Mouse (Mus musculus) testis, postnatal 14 days (tissue): ENCODE data around the gene Eif3l.
"Not testable (repeated sequence)": the region's sequence is repeated elsewhere in the genome, so short reads cannot be mapped to it uniquely, and the experiment has no call there.

ENCODE experiments used
- DNase-seq: peaks from one replicate; pipeline ENCODE4 v3.0.0; 2021; ENCODE audit warnings: low spot score

The Eif3l gene

DNA sequence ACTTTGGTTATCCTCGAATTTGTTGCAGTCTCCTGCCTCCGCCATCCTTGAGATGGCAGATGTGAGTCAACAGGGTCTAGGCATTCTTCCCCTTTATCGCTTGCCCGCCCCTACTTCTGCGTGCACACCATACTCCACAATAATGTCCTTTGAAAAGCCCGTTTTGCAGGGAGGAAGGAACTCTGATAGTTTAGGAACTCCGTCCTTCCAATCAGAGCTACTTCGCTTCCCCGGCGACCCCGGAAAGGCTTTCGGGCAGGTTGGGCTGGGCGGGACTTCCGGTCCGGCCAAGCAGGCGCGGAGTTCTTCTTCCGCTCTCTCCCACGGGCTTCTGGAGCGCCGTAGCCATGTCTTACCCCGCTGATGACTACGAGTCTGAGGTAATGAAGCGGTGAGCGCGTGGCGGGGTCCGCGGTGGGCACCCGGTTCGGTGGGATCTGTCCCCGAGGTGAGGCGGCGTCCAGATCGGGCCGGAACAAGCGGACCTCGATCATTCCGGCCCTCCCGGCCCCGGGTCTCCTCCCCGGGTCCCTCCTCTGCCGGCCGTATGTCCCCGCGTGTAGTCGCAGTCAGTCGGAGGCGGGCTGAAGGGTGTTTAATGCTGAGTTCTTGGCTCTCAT lies at the start of gene Eif3l:
Gene Eif3l (plus strand): TSS at position 267 of the 620 bp plus-strand sequence.
- peak; percentile 89 for DNase-seq

DNA sequence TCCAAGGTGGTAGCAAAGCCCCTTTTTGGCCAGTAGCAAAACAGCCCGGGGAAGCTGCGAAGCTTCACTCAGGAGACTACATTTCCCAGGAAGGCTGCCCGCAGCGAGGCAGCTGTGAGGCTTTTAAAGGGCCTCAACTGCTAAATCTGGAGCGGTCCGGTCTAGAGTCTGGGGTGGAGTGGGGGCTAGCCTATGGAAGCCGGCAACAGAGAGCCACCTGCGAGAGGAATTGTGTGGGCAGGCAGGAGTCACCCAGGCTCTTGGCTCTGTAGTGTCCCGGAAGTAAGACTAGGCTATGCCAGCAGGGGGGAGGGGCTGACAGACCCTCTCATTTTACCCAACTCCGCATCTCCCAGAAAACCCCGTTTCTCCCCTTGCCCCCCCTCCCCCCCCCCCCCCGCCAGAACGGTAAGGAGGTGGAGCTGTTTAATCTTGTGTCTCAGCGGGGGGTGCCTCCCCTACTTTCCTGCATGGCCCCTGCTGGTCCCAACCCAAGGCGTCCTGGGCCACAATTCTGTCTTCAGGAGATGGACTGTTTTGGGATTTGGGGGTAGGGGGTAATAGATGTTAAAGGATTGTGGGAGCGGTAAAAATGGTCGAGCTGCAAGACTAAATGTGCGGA lies 49.2 kb upstream of the Eif3l start:
- DNase-seq = peak; percentile 57

DNA sequence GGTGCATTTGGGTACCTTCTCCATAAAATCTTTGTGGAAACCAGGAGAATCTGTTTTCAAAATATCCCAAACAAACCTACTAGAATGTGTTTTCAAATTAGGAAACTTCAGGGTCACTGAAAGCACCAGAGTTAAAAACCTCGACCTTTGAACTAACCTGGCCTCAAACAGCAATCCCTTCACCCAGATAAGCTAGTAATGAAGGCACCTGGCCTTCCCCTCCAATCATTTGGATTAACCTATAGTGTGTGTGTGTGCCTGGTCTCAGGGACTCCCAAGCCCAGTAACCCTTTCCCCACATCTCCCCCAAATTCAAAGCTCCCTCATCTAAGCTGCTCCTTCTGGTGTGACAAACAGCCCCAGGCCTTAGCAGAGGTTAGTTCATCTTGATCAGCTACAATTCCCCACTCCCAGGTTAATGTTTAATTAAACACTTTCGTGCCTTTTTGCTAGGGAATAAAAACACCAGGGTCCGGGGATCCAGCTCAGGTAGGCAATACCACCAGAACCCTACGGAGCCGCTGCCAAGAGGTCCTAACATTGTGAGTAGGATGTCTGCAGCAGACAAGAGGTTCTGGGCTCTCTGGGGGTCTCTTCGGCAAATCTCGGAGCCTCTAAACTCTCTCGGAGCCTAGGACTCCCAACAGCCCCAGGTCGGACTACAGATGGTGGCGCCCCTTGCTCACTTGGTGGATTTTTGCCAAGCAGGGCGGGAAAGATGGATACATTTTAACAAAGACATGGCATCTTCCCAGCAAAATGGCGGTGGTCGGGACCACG lies 48.3 kb upstream of the Eif3l start:
- peak; percentile 88 for DNase-seq

DNA sequence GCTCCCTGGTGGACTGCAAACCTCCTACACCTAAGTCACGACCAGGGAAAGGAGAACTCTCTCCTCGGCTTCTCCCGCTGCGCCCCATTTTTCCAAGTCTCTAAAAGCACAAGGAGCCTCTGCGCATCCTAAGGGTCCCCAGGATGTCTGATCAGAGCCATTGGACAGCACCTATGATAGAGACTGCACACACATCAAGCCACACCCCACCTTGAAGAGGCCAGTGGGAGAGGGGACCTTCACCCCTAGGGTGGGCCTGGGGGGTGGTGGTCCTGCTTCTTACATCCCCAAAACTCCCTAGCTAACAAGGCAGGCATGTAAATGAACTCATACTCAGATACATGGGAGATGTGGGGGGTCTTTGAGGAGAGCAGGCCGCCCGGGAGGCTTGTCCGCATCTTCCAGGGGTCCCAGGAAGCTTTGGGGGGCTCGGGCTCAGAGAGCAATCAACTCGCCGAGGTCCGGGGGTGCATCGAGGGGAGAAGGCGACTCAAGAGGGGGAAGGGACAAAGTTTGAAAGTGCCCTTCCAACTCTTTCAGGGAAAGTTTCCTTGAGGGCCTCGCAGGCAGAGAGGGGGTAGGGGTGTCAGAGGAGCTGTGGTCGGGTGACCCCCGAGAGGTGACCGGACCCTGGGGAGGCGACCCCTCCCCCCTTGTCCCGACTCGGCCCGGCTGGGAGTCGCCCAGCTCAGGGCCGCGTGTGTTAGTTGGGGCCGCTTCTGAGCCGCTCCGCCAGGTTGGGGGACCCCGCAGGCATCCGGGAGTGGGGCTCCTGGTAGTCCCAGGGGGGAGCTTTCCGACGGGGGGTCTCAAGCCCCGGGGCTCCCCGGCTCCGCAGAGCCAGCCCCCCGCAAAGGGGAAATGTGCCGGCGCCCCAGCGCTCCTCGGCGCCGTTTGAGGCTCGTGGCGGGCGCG lies 47.4 kb upstream of the Eif3l start:
- DNase-seq = peak; percentile 81

DNA sequence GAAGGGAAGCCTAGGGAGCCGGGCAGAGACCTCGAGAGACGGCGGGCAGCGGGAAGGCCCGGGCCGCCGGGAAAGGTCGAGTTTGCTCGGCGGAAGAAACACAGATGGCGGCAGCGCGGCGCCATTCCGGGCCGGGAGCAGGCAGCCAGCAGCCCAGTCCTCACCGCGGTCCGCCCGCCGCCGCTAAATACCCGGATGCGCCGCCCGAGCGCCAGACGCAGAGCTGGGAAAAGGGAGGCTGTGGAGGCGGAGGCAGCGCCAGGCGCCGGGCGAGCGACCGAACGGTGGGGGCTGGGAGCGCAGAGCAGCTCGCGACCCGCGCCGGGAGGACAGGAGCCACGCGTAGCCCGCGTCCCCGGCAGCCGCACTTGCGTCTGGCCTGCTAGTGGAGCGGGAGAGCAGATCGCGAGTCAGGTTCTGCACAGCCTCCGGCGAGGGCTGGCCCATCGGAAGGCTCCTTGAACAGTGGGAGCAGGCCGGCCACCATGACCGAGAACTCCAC lies 46.7 kb upstream of the Eif3l start, which contains the start of gene H1f0:
Gene H1f0 (plus strand): TSS at position 214 of the 502 bp plus-strand sequence.
- DNase-seq = peak; percentile 97

DNA sequence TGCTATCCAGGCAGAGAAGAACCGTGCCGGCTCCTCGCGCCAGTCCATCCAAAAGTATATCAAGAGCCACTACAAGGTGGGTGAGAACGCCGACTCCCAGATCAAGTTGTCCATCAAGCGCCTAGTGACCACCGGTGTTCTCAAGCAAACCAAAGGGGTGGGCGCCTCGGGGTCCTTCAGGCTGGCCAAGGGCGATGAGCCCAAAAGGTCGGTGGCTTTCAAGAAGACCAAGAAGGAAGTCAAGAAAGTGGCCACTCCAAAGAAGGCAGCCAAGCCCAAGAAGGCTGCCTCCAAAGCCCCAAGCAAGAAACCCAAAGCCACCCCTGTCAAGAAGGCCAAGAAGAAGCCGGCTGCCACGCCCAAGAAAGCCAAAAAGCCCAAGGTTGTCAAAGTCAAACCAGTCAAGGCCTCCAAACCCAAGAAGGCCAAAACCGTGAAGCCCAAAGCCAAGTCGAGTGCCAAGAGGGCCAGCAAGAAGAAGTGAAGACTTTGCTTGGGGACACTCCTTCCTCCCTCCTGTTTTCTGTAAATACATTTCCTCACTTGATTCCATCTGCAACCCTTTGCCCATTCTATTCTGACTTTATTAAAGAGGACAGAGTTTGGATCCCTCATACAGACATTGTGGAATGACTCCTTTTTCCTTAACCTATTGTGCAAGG lies 46.0 kb upstream of the Eif3l start:
- no peak for DNase-seq

DNA sequence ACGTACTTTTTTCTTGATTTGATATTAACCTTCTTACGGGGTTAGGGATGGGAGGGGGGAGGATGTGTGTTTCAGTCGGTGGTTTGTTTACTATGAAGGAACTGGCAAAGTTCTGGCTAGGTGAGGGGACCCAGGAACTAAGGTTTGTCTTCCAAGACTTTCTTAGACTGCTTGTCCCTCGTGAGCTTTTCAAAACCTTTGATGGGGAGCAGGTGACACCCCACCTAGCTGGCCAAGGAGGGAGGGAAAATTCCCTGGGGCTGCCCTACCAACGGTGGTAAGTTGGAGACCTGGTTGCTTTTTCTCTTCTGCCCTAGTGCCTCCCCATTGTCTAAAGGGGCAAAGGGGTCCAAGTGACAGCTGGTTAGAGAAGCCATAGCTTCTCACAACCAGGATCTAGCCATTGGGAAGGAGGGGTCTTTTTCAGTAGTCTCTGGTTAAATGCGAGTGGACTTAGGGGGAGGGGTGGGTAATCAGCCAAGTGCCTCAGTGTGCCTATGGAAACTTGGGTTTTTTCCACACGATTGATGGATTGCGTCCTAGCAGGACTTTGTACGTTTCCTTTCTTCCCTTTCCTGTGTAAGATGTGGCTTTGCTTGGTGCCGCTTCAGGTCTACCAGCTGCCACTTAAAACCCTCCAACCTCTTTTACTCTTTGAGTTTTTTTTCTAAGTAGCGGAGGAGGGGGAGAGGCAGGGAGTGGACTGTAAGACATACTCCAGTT lies 45.3 kb upstream of the Eif3l start:
- no peak for DNase-seq

DNA sequence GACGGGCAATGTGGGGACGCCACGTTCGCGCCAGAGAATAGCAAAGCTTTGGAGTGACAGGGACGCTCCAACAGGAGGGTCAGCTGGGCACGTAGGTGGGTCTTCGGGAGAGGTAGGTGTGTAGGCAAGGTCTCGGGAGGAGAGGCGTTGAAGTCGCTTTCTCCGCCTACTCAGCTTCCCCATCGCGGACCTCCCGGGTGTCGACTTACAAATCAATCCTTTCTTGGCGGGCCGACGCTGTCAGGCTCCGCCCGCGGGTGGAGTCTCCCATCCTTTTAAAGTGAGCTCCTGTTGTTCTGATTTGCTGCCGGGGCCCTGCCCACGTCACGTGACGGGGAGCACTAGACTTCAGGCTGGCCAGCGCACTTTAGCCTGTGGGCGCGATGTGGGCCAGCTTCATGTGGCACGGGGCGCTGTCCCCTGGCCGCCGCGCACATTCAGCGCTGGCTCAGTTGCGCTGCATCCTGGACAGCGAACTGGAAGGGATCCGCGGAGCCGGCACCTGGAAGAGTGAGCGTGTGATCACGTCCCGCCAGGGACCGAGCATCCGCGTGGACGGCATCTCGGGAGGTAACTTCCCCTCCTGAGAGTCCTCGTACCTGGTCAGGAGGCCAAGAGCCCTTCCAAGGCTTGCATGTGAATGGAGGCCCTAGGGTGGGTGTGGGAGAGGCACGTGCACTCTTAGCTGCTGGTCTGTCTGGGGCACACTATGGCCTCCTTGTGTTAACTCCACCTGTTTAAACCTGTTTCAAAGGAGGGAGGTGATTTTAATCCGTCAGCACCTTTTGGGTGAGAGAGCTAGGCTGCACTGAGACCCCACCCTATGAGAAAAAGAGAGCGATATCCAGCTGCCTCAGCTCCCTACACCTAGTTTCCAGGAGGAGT lies 44.2 kb upstream of the Eif3l start:
- peak; percentile 86 for DNase-seq

DNA sequence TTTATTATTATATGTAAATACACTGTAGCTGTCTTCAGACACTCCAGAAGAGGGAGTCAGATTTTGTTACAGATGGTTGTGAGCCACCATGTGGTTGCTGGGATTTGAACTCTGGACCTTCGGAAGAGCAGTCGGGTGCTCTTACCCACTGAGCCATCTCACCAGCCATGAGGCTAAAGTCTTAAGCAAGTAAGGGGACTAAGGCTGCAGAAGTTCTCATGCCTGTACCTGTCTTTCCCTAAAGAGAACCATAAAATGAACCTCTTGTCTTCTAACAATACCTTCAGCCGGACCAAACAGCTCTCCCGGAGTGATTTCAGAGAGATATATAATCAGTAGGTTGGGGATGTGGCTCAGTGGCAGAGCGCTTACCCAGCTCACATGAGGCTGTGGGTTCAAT lies 43.1 kb upstream of the Eif3l start:
- DNase-seq = not testable (repeated sequence)

DNA sequence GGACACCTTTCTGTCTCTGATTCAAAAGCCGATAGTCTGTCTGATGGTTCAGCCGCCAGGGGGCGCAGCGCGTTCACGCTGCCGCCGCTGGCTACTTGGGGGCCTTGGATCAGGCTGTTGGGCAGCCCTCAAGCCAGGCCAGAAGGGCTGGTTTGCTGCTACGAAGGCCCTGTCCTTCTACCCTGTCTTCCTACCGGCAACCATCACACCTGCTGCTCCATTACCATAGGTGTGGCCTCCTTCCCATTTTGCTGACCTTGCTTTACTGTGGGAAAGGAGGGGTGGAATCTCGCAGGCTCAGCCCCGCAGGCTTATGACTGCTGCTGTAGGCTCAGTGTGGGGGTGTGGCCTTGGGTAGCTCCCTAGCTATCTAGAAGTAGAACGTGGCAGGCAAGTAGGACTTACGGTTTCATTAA lies 37.1 kb upstream of the Eif3l start:
- no peak for DNase-seq

DNA sequence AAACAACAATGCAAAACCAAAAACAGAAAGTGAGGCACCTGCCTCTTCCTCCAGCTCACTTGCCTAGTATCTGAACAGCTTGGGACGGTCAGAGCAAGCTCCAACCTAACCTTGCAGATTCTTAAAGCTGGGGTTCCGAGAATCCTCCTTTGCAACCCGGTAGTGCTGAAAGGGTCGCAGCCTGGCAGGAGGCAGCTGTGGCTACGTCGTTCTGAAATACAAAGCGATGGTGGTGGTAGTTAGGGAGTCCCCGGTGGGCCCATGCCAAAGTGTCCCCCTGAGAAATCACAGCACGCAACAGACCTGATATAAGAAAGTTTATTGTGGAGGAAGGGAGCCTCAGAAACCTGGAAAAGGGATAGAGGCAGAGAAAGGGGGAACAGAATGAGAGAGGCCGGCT lies 36.6 kb upstream of the Eif3l start:
- DNase-seq = no peak

DNA sequence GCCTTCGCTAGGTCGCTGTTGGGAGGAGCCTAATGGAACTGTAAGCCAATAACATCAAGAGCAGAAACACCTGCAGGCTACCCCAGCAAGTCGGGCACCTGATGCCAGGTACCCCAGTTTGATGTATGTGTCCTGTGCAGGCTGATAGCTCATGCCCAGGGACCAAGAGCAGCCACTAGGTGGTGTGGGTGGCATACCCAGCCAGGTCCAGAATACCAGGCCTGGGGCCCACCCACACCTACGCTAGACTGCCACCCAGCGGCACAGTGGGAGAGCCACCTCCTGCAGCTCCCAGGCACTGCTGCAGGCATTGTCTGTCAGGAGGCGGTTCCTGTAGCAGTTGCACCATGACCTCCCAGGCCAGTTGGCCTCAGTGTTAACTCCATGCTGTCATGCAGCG lies 36.1 kb upstream of the Eif3l start:
- peak; percentile 67 for DNase-seq

DNA sequence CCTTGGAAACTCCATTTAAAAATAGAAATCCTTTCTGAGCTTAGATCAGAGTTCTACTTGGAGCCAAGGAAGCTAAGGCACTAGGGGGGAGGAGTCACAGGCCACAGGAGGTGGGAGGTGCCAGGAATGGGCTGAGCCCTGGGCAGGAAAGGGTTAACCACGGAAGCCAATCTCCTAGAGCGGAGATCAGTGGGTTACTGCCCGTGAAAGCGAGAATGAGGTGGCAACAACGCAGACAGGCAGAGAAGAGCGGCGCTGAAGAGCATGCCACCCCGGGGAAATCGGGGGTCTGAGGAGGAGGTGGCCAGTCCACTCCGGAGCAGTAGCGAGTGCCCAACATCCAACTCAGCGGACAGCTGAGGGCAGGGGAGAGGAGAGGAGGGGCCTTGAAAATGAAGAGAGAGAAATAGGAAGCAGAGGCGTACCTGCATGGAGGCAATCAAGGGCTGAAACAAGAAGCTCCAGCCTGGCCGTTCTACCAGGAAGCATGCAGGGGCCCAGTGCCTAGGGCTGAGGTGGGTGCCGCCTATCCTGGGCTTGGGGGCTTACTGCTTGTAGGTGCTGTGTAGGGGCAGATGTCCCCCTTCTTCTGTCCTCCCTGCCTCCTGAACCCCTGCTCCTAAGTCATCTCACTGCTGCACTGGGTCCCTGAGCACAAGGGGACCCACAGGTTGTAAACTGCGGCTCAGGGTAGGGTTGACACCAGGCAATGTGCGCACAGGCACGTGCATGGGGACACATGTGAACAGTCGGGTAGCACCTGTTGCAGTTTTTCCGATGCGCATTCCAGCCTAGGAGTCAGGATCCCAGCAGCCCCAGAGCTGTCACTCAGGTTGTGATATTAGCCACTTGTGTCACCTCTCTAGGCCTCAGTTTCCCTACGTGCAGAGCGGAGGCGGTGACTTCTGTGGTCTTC lies 34.2 kb upstream of the Eif3l start:
- DNase-seq = peak; percentile 44

DNA sequence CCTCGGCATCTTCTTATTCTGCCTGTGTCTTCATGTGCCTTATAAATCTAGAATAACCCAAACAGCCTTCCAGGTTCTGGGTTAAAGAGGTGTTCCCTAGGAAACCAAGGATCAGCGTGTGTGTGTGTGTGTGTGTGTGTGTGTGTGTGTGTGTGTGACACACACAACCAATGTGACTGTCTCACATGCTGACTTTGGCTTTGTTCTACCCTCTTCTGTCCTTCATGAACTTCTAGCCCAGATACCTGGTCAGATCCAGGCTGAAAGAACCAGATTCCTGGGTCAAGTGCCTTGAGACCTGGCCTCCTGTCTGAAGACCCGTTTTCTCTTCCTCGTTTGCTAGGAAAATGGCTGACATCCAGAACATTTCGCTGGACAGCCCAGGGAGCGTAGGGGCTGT lies 33.4 kb upstream of the Eif3l start, which contains the start of gene Galr3:
Gene Galr3 (plus strand): TSS at position 301 of the 400 bp plus-strand sequence.
- no peak for DNase-seq

DNA sequence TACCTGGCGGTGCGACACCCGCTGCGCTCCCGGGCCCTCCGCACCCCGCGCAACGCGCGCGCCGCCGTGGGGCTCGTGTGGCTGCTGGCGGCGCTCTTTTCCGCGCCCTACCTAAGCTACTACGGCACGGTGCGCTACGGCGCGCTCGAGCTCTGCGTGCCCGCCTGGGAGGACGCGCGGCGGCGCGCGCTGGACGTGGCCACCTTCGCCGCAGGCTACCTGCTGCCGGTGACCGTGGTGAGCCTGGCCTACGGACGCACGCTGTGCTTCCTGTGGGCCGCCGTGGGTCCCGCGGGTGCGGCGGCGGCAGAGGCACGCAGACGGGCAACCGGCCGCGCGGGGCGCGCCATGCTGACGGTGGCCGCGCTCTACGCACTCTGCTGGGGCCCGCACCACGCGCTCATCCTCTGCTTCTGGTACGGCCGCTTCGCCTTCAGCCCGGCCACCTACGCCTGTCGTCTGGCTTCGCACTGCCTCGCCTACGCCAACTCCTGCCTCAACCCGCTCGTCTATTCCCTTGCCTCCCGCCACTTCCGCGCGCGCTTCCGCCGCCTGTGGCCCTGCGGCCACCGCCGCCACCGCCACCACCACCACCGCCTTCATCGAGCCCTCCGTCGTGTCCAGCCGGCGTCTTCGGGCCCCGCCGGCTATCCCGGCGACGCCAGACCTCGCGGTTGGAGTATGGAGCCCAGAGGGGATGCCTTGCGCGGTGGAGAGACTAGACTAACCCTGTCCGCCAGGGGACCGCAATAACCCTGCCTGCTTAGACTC lies 32.1 kb upstream of the Eif3l start:
- no peak for DNase-seq

DNA sequence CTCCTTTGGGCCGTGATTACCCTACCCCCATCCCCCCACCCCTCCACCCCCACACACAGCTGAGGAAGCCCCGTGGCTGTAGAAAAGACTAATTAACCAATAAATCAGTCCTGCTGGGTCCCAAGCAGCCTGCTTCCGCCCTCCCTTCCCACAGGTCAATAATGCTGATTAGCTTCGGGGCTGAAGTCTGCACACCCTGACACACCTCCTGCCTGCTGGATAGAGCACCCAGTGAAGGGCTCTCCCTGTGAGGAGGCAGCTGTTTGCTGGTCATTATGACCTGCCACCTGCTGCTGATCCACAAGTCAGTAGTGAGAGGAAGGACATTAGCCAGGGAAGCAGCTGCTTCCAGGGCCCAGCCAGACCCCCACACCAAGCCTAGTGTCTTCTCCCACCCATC lies 30.1 kb upstream of the Eif3l start:
- DNase-seq = no peak

DNA sequence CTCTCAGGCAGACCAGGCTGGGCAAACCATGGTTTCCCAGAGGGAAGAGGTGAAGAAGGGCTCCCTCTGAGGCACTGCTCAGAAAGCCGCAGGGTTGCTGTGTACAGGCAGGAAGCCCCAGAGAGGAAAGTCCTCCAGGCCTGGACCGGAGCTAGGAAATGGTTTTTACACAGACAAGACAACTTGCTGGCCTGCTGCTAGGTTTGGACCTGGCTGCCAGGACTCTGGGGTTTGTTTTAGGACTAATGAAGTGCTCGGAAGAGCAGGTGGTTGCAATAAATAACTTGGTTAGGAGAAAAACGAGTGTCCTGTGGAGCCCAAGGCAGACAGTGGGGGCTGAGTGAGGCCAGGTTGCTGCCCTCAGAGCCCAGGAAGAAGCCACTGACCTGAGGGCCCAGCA lies 26.8 kb upstream of the Eif3l start:
- DNase-seq = no peak
